Mouse (Mus musculus) c-Kit-negative CD71-positive TER-119-positive erythroid progenitor cells, embryonic 14.5 days (primary cell): ENCODE measurements around the gene Dhx57.
"Not testable (repeated sequence)": the region's sequence is repeated elsewhere in the genome, so short reads cannot be mapped to it uniquely, and the experiment has no call there.

Experiments used
- DNase-seq: peaks from one replicate; pipeline ENCODE4 v3.0.0-alpha.2; 2013; ENCODE audit warnings: low read depth, low spot score

Dhx57 gene

GRCm38 (mm10) chr17:80290074-80290657 lies at the start of gene Dhx57, which contains the start of gene Morn2:
Gene Dhx57, minus strand, starts transcription at chr17:80290476.
Gene Morn2, plus strand, starts transcription at chr17:80290203.
- DNase-seq, result peak; percentile 89

GRCm38 (mm10) chr17:80332386-80332785 lies 42.1 kb upstream of the Dhx57 start:
- DNase-seq, result no peak

- no peak for DNase-seq
Measured at GRCm38 (mm10) chr17:80326431-80326830, 36.2 kb upstream of the Dhx57 start.

- no peak for DNase-seq
Measured at GRCm38 (mm10) chr17:80325456-80325855, 35.2 kb upstream of the Dhx57 start.

- DNase-seq, result no peak
Measured at GRCm38 (mm10) chr17:80324521-80324920, 34.2 kb upstream of the Dhx57 start.

GRCm38 (mm10) chr17:80323658-80324057 lies 33.4 kb upstream of the Dhx57 start:
- DNase-seq, result no peak

GRCm38 (mm10) chr17:80323015-80323414 lies 32.7 kb upstream of the Dhx57 start:
- no peak for DNase-seq

GRCm38 (mm10) chr17:80322228-80322627 lies 32.0 kb upstream of the Dhx57 start:
- DNase-seq, result no peak

GRCm38 (mm10) chr17:80312405-80312804 lies 22.1 kb upstream of the Dhx57 start:
- no peak for DNase-seq

- DNase-seq, result no peak
Measured at GRCm38 (mm10) chr17:80311761-80312160, 21.5 kb upstream of the Dhx57 start.

GRCm38 (mm10) chr17:80307251-80307650 lies 17.0 kb upstream of the Dhx57 start, which contains the start of gene Arhgef33:
Gene Arhgef33, plus strand, starts transcription at chr17:80307407.
- DNase-seq, result no peak

- no peak for DNase-seq
Measured at GRCm38 (mm10) chr17:80298844-80299243, 8.6 kb upstream of the Dhx57 start.

GRCm38 (mm10) chr17:80295258-80295657 lies 5.0 kb upstream of the Dhx57 start:
- DNase-seq, result no peak

GRCm38 (mm10) chr17:80291148-80291547 lies 872 bp upstream of the Dhx57 start:
- no peak for DNase-seq

- peak; percentile 9 for DNase-seq
Measured at GRCm38 (mm10) chr17:80289280-80290073, 799 bp downstream of the Dhx57 start.

- DNase-seq, result no peak
Measured at GRCm38 (mm10) chr17:80288012-80288411, 2.3 kb downstream of the Dhx57 start.

- DNase-seq, result no peak
Measured at GRCm38 (mm10) chr17:80284446-80284845, 5.8 kb downstream of the Dhx57 start.

- no peak for DNase-seq
Measured at GRCm38 (mm10) chr17:80279340-80280070, 10.8 kb downstream of the Dhx57 start.

GRCm38 (mm10) chr17:80278255-80278654 lies 12.0 kb downstream of the Dhx57 start:
- DNase-seq, result no peak

GRCm38 (mm10) chr17:80270622-80271021 lies 19.7 kb downstream of the Dhx57 start:
- DNase-seq, result not testable (repeated sequence)

GRCm38 (mm10) chr17:80268151-80268550 lies 22.1 kb downstream of the Dhx57 start:
- DNase-seq, result no peak

GRCm38 (mm10) chr17:80267065-80267464 lies 23.2 kb downstream of the Dhx57 start:
- no peak for DNase-seq
